ENCODE assay signal across 8 mouse cellular contexts in the genomic region with DNA sequence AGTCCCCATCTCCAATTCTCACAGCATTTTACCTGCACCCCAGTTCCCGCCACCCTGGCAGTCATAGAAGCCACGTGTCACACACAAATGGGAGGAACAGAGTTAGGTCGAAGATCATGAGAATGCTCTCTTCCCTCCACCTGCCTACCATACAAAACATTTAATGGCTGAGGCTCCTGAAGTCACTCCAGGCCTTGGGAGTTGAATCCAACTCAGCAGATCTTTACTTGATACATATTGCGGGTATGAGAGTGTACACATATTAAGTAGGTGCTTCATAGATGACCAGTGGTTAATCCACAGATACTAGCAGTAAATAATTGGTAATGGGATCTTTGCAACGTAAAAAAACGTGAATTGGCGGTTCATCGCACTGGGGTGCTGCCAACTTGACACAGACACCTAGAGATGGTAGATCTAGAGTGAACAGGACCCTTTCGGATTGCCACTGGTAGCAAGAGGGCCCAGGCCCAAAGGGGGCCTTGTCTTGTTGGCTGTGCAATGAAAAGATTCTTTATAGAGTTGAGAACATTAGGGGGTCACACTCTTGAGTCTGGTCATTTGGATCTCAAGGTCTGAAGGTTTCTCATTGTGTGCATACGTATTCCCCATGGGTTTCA. TPM values are rescaled to one million over a fixed set of nuclear protein-coding genes. Genes with fewer than 3 reads are reported as not detected.
DNase-seq lines count a peak whose midpoint lies in the region; ATAC-seq and TF ChIP-seq lines count a peak whose summit lies in the region.

No protein-coding gene starts in this region.

- H3K4me1 ChIP-seq in kidney, embryonic 14.5 days (ENCODE audit: control insufficient read depth, insufficient read depth, low read length): peaks cover 8% of the 10 kb centered on the region
- H3K4me1 ChIP-seq in G1E (ENCODE audit: insufficient read depth, low read depth, low read length): peaks cover 31% of the 10 kb centered on the region
- H3K4me1 ChIP-seq in embryonic fibroblast, embryonic 13.5 days (ENCODE audit: control insufficient read depth, insufficient read depth, low read length): no peaks in the 10 kb centered on the region; the same call in none of the 2 replicates
- peaks cover 17% of the 10 kb centered on the region for H3K4me1 ChIP-seq in limb, embryonic 14.5 days (ENCODE audit: control insufficient read depth, insufficient read depth, low read length)

- no peaks in the 10 kb centered on the region for H3K9me3 ChIP-seq in kidney, embryonic 14.5 days (ENCODE audit: control insufficient read depth, low read length)
- H3K9me3 ChIP-seq in G1E (replicated peaks): no peaks in the 10 kb centered on the region
- no peaks in the 10 kb centered on the region for H3K9me3 ChIP-seq in limb, embryonic 14.5 days (ENCODE audit: control insufficient read depth, low read length)

- H3K4me2 ChIP-seq in kidney, embryonic 14.5 days (replicated peaks; ENCODE audit: low read depth, low read length): peak overlapping the region; percentile 54
- H3K4me2 ChIP-seq in limb, embryonic 14.5 days (replicated peaks; ENCODE audit: low read depth, low read length, severe bottlenecking): peak overlapping the region; percentile 66

- peak overlapping the region; percentile 55 for H3K4me3 ChIP-seq in kidney, embryonic 14.5 days (ENCODE audit: low read length)
- H3K4me3 ChIP-seq in G1E (ENCODE audit: low read depth, low read length): peak overlapping the region; percentile 76
- H3K4me3 ChIP-seq in embryonic fibroblast, embryonic 13.5 days (ENCODE audit: insufficient read depth, low read length): peak overlapping the region; percentile 63
- peak overlapping the region; percentile 73 for H3K4me3 ChIP-seq in limb, embryonic 14.5 days (replicated peaks; ENCODE audit: low read length)

- peak overlapping the region; percentile 51; the same call in 1 of the 2 replicates for H3K27ac ChIP-seq in kidney, embryonic 14.5 days (ENCODE audit: low read depth, low read length)
- no peak overlapping the region for H3K27ac ChIP-seq in embryonic fibroblast, embryonic 13.5 days (ENCODE audit: insufficient read depth, low read length)
- H3K27ac ChIP-seq in limb, embryonic 14.5 days (replicated peaks; ENCODE audit: low read depth, low read length): no peak overlapping the region

- no peak; the same call in 1 of the 2 replicates for ATAC-seq in kidney, embryonic 14.5 days (ENCODE audit: low FRiP score, low TSS enrichment)
- no peak for ATAC-seq in G1E (ENCODE audit: extremely low read depth, insufficient number of reproducible peaks, low FRiP score, poor library complexity, severe bottlenecking)
- no peak for ATAC-seq in limb, embryonic 14.5 days (ENCODE audit: low FRiP score, low read depth)
- ATAC-seq in megakaryocyte-erythroid progenitor cell, adult 5-6 weeks (replicated peaks; ENCODE audit: low FRiP score, low TSS enrichment, poor library complexity, severe bottlenecking): no peak

- WGBS in kidney, embryonic 14.5 days: 66% methylated on average over 10 of the region's 10 CpGs
- 65% methylated on average over 10 of the region's 10 CpGs for WGBS in limb, embryonic 14.5 days

- H3K36me3 ChIP-seq in kidney, embryonic 14.5 days (ENCODE audit: control insufficient read depth, insufficient read depth, low read length): no peaks in the 10 kb centered on the region
- peaks cover 9% of the 10 kb centered on the region for H3K36me3 ChIP-seq in G1E (replicated peaks)
- no peaks in the 10 kb centered on the region for H3K36me3 ChIP-seq in limb, embryonic 14.5 days (ENCODE audit: control insufficient read depth, insufficient read depth, low read length)

- no peak for TF ChIP-seq CTCF in G1E (IDR thresholded peaks at IDR 0.05; ENCODE audit: low read depth, low read length)
- TF ChIP-seq CTCF in embryonic fibroblast, embryonic 13.5 days (IDR thresholded peaks at IDR 0.05; ENCODE audit: borderline replicate concordance, insufficient read depth, low read length): no peak

- H3K9ac ChIP-seq in kidney, embryonic 14.5 days (ENCODE audit: low read depth, low read length): peak overlapping the region; percentile 64
- peak overlapping the region; percentile 70 for H3K9ac ChIP-seq in limb, embryonic 14.5 days (ENCODE audit: low read depth, low read length, severe bottlenecking)

- no peak for DNase-seq in kidney, postnatal 36 days
- no peak for DNase-seq in G1E (ENCODE audit: low spot score)
- DNase-seq in limb, embryonic 14.5 days (ENCODE audit: low spot score): no peak
- no peak for DNase-seq in T-cell, adult 2 months (ENCODE audit: low spot score)
- DNase-seq in Muller cell, postnatal 12 days (ENCODE audit: inconsistent ontology term): no peak

- no peak for TF ChIP-seq POLR2A in embryonic fibroblast, embryonic 13.5 days (IDR thresholded peaks at IDR 0.05; ENCODE audit: low read depth, low read length)
- no peak for TF ChIP-seq POLR2A in limb, embryonic 14.5 days (IDR thresholded peaks at IDR 0.05; ENCODE audit: borderline replicate concordance, extremely low read depth, insufficient read depth, insufficient read length)

- H3K27me3 ChIP-seq in kidney, embryonic 14.5 days (ENCODE audit: control insufficient read depth, insufficient read depth, low read length): no peaks in the 10 kb centered on the region
- no peaks in the 10 kb centered on the region for H3K27me3 ChIP-seq in G1E (ENCODE audit: insufficient read depth, low read length)
- no peaks in the 10 kb centered on the region for H3K27me3 ChIP-seq in limb, embryonic 14.5 days (ENCODE audit: control insufficient read depth, insufficient read depth, low read length)

RNA-seq across cellular contexts. Expression of a gene that starts 0.6 kb away (rescaled TPM):
- 11.3 and 16.2 TPM in 2 replicates for polyA plus RNA-seq in kidney, embryonic 14.5 days (2014; fragmentation: Nextera tagmentation; extraction: Ambion mirVana)
- total RNA-seq in G1E (2014; fragmentation: Nextera tagmentation): 64.0 and 102 TPM in 2 replicates
- 8.8 and 9.8 TPM in 2 replicates for total RNA-seq in G1E (2017)
- polyA plus RNA-seq in G1E (2012): 9.2 and 11.0 TPM in 2 replicates
- polyA plus RNA-seq in embryonic fibroblast, embryonic 13.5 days (2011; ENCODE audit: insufficient read length, low read depth, missing spikeins): 7.2 and 8.5 TPM in 2 replicates
- polyA plus RNA-seq in limb, embryonic 14.5 days (2012; rRNA removed): 8.1 and 9.7 TPM in 2 replicates
- 7.9 and 9.1 TPM in 2 replicates for polyA plus RNA-seq in limb, embryonic 14.5 days (2014; fragmentation: Nextera tagmentation; extraction: Ambion mirVana)
- 18.7 and 21.7 TPM in 2 replicates for total RNA-seq in megakaryocyte-erythroid progenitor cell, adult 5-6 weeks (2014; fragmentation: Nextera tagmentation)
- total RNA-seq in megakaryocyte-erythroid progenitor cell, adult 5-6 weeks (2017): 7.9 and 8.5 TPM in 2 replicates
